Mouse (Mus musculus) embryo, embryonic 10 days (tissue): ENCODE data around the gene Chfr.
"Not testable (repeated sequence)": the region's sequence is repeated elsewhere in the genome, so short reads cannot be mapped to it uniquely, and the experiment has no call there.

Source experiments
- DNase-seq: peaks from one replicate; pipeline ENCODE4 v3.0.0-alpha.2; 2015; ENCODE audit warnings: low spot score

The Chfr gene

DNA sequence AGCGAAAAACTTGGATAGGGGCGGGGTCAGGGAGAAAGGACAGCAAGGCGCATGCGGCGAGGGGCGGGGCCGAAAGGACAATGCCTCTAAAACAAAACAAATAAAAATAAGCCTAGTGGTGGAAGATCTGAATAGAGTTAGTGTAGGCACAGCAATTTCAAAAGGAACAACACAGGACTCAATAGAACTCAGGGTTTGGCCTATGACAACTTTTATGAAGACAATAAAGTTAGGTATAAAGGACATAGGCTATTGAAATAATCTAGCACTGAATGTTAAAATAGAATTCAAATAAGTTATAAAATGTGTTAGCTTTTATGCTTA lies 27.4 kb upstream of the Chfr start:
- DNase-seq, result no peak

GRCm38 (mm10) chr5:110109991-110110441 lies 25.6 kb upstream of the Chfr start, which contains the start of gene Zfp605:
Zfp605 (plus strand) TSS chr5:110110092.
- peak; percentile 90 for DNase-seq

DNA sequence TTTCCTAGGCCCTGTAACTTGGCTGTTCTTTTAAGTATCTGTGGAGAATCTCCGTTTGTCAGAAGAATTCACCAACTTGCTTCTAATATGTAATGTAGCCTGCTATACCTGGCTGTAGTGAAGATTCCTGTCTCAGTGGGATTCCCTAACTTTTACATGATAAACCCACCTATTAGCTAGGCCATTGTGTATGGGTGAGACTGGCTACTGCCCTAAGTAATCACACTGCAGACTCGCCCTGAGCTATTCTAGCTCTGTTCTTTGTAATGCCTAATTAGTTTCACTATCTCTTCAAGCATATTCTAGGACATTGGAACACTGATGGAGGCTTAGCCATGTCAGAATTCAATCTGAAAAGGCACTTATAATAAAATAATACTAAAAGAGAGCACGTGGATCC lies 13.3 kb upstream of the Chfr start:
- not testable (repeated sequence) for DNase-seq

- DNase-seq, result peak; percentile 7
These were observed 434 bp downstream of the Chfr start for GRCm38 (mm10) chr5:110136087-110136464.

- no peak for DNase-seq
These were observed 2.2 kb downstream of the Chfr start for GRCm38 (mm10) chr5:110137816-110138215.

- DNase-seq, result no peak
These were observed 3.7 kb downstream of the Chfr start for GRCm38 (mm10) chr5:110139325-110139724.

DNA sequence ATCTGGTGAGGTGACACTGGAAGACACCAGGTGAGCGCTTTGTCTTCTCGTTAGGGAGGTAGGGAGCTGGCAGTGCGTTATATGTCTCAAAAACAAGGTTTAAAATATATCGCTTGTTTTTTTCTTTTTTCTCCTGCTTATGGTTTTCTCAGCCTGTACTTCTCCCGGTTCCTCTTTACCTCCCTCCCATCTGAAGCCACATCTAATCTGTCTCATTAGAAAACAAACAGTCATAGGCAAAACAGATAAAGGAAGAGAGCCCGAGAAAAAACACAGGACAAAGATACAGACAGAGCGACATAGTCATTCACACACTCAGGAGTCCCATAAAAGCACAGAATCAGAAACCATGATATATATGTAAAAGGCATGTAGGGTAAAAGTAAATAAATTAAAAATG lies 4.8 kb downstream of the Chfr start:
- DNase-seq, result no peak

DNA sequence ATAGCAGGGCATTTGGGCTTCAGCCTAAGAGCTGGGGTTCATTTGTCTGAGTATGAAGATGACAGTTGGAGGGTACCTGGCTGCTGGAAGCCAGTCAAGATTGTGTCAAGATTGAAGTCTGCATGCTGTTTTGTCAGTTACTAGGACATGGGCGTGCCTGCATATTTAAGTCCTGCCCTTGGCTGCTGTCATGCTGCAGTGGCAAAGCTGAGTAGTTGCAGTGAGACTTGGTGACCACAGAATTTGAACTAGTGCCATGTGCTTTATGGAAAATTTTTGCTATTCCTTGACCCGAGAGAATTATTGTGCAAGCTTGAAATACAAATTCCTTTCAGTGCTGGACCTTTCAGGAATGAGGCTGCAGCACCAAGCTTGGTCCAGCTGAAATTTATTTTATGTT lies 6.7 kb downstream of the Chfr start:
- no peak for DNase-seq

DNA sequence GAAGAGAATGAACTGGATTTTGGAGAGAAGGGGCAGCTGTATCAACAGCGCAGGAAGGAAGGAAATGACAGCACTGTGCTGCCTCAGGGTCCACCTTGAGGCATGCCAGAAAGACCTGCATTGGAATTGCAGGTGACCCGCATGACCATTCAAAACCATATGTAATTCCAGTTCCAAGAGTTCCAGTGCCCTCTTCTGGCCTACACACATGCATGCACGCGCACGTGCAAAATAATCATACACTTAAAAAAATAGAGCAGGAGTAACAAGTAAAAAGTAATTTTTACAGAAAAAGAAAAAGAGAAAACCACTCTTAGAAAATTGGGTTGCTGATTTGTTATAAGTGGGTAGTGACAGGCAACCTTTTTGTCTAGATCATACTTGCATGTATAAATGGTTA lies 7.4 kb downstream of the Chfr start:
- DNase-seq, result peak; percentile 16

DNA sequence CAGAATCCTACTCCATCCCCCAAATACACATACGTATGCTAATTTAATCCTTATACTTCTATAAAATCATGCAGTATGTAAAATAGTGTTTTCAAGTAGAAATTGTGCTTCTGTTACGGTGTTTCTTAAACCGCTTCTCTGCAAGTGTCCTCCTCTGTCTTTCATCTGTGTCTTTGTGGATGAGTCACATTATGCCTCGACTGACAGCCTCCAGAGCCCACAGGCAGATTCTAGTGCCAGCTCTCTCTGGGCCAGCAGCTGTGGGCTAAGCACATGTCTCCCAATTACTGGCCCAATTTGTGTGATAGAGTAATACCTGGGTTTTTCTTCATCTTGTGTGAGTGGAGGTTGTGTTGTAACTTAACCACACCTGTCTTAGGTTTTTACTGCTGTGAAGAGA lies 33.7 kb downstream of the Chfr start:
- no peak for DNase-seq

GRCm38 (mm10) chr5:110176362-110177020 lies 40.8 kb downstream of the Chfr start, which contains the start of gene Golga3:
Golga3 (plus strand) TSS chr5:110176701.
- peak; percentile 83 for DNase-seq

- peak; percentile 12 for DNase-seq
These were observed 41.4 kb downstream of the Chfr start for GRCm38 (mm10) chr5:110177021-110177420.

- DNase-seq, result no peak
These were observed 43.0 kb downstream of the Chfr start for GRCm38 (mm10) chr5:110178628-110179027.

DNA sequence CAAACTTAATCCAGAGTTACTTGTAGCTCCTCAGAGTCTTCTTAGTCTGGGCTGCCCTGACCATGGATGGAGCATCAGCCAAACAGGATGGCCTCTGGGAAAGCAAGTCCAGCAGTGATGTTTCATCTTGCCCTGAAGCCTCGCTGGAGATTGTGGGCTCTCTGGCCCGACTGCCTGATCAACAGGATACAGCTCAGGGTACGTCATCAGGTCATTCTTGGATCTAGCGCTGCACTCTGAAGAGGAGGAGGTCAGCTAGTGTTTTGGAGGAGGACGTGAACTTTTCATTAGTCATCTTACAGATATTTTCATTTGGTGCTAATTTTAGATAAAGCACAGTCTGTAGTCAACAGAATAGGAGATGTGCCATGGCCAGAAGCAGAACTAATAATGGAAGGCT lies 46.1 kb downstream of the Chfr start:
- no peak for DNase-seq

DNA sequence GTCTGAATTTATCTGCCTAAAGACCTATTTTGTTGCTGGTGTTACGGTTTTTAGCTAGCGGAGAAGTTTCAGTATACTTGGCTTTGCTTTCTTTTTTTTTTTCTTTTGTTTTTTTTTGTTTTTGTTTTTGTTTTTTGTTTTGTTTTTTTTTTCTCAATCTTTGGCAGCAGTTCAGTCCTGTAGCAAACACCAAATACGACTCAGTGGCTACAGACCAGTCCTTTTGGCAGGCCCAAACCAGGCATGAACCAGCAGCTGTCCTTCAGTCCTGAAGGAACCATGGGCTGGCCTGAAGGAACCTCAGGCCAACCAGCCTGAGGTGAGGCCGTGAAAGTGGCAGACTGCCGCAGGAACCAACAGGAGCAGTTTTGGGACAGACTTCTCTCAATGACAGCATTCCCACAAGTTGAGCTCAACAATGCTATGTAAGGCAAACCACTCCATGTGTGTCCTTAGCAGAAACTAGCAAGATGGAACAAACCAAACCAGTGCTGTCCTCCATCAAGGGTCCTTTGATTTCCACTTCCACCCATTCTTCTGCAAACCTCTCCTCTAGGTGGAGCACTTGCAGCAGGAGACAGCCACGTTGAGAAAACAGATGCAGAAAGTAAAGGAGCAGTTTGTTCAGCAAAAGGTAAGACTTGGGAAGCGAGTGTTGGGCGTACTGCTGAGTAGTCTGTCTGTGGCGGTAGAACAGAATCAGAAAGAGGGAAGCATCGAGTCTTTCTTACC lies 67.7 kb downstream of the Chfr start:
- no peak for DNase-seq

DNA sequence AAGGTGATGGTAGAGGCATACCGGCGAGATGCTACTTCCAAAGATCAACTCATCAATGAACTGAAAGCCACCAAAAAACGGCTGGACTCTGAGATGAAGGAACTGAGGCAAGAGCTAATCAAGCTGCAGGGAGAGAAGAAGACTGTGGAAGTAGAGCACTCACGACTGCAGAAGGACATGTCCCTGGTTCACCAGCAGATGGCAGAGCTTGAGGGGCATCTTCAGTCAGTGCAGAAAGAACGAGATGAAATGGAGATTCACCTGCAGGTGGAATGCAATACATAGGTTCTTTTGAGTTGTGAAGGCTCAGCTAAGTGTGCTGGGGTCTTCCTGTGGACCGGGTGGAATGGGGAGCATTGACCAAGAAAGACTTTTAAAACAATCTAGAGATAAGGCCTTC lies 69.1 kb downstream of the Chfr start:
- peak; percentile 11 for DNase-seq

GRCm38 (mm10) chr5:110211312-110211711 lies 75.7 kb downstream of the Chfr start:
- no peak for DNase-seq

DNA sequence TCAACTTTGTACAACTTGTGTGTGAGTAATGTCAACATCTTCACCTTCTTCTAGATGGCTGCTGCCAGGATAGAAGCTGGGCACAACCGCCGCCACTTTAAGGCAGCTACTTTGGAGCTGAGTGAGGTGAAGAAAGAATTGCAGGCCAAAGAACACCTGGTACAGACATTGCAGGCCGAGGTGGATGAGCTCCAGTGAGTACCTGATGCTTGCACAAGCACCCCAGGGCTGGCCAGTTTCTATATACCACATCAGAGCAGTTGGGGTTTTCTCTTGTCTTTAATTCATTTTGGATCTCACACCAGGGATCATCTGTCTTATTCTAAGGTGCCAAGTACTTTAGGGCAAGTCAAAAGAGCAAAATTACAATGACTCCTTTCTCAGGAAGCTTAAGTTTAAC lies 81.1 kb downstream of the Chfr start:
- DNase-seq, result no peak

DNA sequence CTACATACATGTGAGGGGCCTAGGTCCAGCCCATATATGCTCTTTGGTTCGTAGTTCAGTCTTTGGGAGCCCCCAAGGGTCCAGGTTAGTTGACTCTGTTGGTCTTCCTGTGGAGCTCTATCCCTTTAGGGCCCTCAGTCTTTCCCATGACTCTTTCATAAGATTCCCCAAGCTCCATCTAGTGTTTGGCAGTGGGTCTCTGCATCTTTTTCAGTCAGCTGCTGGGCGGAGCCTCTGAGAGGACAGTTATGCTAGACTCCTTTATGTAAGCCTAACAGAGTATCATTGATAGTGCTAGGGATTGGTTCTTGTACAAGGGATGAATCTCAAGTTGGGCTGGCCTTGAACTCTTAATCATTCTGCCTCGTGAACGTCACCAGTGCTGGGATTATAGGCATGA lies 84.7 kb downstream of the Chfr start:
- DNase-seq, result no peak
